Mouse (Mus musculus): Measurements from ENCODE around the gene Dhx34. TPM values are rescaled to one million over a fixed set of nuclear protein-coding genes. Genes with fewer than 3 reads are reported as not detected.

The Dhx34 gene
- total and polyA plus RNA-seq, 2 experiments from 2014 or later: 6.1 to 19.8 TPM

DNA sequence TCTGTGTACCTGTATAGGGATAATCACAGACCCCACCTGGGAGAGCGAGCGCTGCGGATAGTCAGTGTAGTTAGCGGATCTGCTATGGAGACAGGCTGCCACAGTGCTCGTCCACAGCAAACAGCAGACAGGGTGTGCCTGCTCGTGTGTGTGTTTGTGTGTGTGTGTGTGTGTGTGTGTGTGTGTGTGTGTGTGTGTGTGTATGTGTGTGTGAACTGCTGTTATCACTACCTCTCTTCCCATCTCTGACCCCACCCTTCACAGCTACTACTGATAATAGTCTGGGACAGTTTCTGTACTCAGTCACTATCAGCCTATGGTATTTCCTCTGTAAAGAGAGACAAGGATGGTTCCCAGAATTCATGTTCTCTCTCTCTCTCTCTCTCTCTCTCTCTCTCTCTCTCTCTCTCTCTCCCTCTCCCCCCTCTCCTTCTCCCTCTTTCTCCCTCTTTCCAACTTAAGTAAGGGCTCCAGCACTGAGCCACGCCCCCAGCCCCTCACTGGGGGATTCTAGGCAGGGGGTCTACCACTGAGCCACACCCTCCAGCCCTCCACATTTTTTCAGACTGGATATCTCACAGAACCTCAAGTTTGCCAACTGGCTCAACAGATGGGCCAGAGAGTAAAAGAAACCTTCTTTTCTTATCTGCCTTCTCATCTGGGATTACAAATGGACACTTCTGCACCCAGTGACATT, 18.6 kb upstream of the Dhx34 start:
- H3K4me1 ChIP-seq (ENCODE audit: control insufficient read depth, insufficient read depth): 0 out of 2 replicates have a peak, but pooled peaks cover 6% of the 10 kb centered on the region
- no peaks in the 10 kb centered on the region for H3K36me3 ChIP-seq (replicated peaks; ENCODE audit: control insufficient read depth, insufficient read depth, low read length)
- H3K4me2 ChIP-seq (ENCODE audit: low read depth, low read length): no peak overlapping the region
- H3K4me3 ChIP-seq (ENCODE audit: low read depth, low read length): no peak overlapping the region
- 63% methylated on average over 7 of the region's 7 CpGs for WGBS
- ATAC-seq (ENCODE audit: insufficient read depth, low read depth) (no peak), DNase-seq (ENCODE audit: low spot score) (no peak)
- no peaks in the 10 kb centered on the region for H3K27me3 ChIP-seq (ENCODE audit: control insufficient read depth, insufficient read depth, low read length)
- H3K9me3 ChIP-seq (replicated peaks; ENCODE audit: control insufficient read depth, low read length): no peaks in the 10 kb centered on the region
- H3K27ac ChIP-seq (ENCODE audit: low read depth): no peak overlapping the region
- H3K9ac ChIP-seq (replicated peaks; ENCODE audit: low read depth, low read length): no peak overlapping the region
- TF ChIP-seq CTCF (IDR thresholded peaks at IDR 0.05; ENCODE audit: low read depth): no peak

DNA sequence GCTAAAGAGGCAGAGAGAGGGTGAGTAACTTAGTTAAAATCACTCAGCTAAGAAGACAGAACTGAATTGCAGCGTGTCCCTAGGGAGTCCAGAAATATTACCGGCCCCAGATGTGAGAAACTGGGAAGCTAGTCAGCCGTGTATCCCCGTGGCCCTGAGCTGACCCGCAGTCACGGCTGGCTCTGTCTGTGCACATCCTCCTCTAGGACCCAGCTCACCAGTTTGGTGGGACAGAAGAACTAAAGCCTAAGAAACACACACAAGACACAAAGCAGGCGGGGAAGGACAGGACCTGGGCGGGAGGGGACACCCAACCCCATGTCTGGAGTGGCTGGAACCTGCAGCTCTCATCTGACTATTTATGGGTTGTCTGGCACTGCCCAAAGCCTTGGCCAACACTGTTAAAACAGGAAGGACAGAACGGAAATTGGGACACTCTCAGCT, 17.7 kb upstream of the Dhx34 start:
- peak; percentile 54 for ATAC-seq (ENCODE audit: insufficient read depth, low read depth)
- no peak for TF ChIP-seq EP300 (IDR thresholded peaks at IDR 0.05; ENCODE audit: low read depth)
- TF ChIP-seq CTCF (IDR thresholded peaks at IDR 0.05; ENCODE audit: low read depth): no peak
- WGBS: 42% methylated on average over 9 of the region's 9 CpGs
- no peaks in the 10 kb centered on the region for H3K27me3 ChIP-seq (ENCODE audit: control insufficient read depth, insufficient read depth, low read length)
- DNase-seq (ENCODE audit: low spot score): no peak
- no peaks in the 10 kb centered on the region for H3K36me3 ChIP-seq (replicated peaks; ENCODE audit: control insufficient read depth, insufficient read depth, low read length)
- H3K9ac ChIP-seq (replicated peaks; ENCODE audit: low read depth, low read length): no peak overlapping the region
- 0 out of 2 replicates have a peak, but pooled peaks cover 6% of the 10 kb centered on the region for H3K4me1 ChIP-seq (ENCODE audit: control insufficient read depth, insufficient read depth)
- no peak overlapping the region for H3K4me3 ChIP-seq (ENCODE audit: low read depth, low read length)
- H3K4me2 ChIP-seq (ENCODE audit: low read depth, low read length): no peak overlapping the region
- H3K9me3 ChIP-seq (replicated peaks; ENCODE audit: control insufficient read depth, low read length): no peaks in the 10 kb centered on the region
- no peak overlapping the region for H3K27ac ChIP-seq (ENCODE audit: low read depth)

DNA sequence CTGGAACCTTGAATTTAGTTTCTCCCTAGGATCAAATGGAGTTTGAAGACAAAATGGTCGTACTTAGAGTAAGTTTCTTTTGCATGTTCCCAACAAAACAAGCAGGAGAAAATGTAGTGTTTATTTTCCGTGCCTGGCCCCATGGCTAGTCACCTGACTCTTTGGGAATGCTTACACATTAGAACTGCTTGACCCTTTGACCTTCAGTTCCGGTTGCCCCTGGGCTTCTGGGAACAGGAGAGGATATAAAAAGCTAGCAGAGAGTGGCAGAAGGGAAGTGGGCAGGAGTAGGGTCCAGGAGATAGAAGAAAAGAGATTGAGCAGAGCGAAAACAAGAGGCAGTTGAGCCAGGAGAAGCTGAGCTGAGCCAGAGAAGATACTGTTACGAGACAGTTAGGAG, 8.0 kb upstream of the Dhx34 start:
- no peak for DNase-seq (ENCODE audit: low spot score)
- H3K4me1 ChIP-seq (ENCODE audit: control insufficient read depth, insufficient read depth): peaks cover 8% of the 10 kb centered on the region; the same call in 1 of the 2 replicates
- H3K4me3 ChIP-seq (ENCODE audit: low read depth, low read length): no peak overlapping the region
- no peaks in the 10 kb centered on the region for H3K27me3 ChIP-seq (ENCODE audit: control insufficient read depth, insufficient read depth, low read length)
- no peak overlapping the region for H3K9ac ChIP-seq (replicated peaks; ENCODE audit: low read depth, low read length)
- H3K4me2 ChIP-seq (ENCODE audit: low read depth, low read length): no peak overlapping the region
- H3K9me3 ChIP-seq (replicated peaks; ENCODE audit: control insufficient read depth, low read length): peaks cover 6% of the 10 kb centered on the region; the same call in 1 of the 2 replicates
- 35% methylated on average over 5 of the region's 5 CpGs for WGBS
- TF ChIP-seq EP300 (IDR thresholded peaks at IDR 0.05; ENCODE audit: low read depth) (no peak), CTCF (IDR thresholded peaks at IDR 0.05; ENCODE audit: low read depth) (no peak)
- no peak overlapping the region for H3K27ac ChIP-seq (ENCODE audit: low read depth)
- H3K36me3 ChIP-seq (replicated peaks; ENCODE audit: control insufficient read depth, insufficient read depth, low read length): no peaks in the 10 kb centered on the region
- no peak; the same call in 1 of the 2 replicates for ATAC-seq (ENCODE audit: insufficient read depth, low read depth)

DNA sequence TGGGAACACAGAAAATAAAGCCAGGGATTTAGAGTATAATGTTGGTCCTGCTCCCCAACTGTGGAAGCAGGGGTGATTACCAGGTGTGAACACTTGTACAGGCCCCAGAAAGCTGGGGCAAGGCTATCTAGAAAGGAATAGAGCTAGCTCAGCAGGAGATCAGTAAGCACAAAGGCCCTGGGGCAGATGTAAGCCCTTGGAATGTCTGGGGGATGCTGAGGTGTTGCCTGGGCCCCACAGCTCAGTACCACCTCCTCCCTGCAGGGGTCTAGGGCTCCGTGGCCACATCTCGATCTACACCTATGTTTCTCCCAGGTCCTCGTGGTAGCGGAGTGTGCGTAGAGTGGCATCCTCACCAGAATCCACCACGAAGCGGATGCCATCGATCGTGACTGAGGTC, 7.9 kb downstream of the Dhx34 start:
- H3K9me3 ChIP-seq (replicated peaks; ENCODE audit: control insufficient read depth, low read length): no peaks in the 10 kb centered on the region
- peaks cover 82% of the 10 kb centered on the region for H3K36me3 ChIP-seq (replicated peaks; ENCODE audit: control insufficient read depth, insufficient read depth, low read length)
- WGBS: 94% methylated on average over 9 of the region's 9 CpGs
- no peaks in the 10 kb centered on the region for H3K4me1 ChIP-seq (ENCODE audit: control insufficient read depth, insufficient read depth)
- H3K4me2 ChIP-seq (ENCODE audit: low read depth, low read length): no peak overlapping the region
- no peaks in the 10 kb centered on the region for H3K27me3 ChIP-seq (ENCODE audit: control insufficient read depth, insufficient read depth, low read length)
- DNase-seq (ENCODE audit: low spot score) (no peak), ATAC-seq (ENCODE audit: insufficient read depth, low read depth) (no peak)
- H3K27ac ChIP-seq (ENCODE audit: low read depth): no peak overlapping the region
- no peak overlapping the region for H3K9ac ChIP-seq (replicated peaks; ENCODE audit: low read depth, low read length)
- no peak for TF ChIP-seq EP300 (IDR thresholded peaks at IDR 0.05; ENCODE audit: low read depth)
- TF ChIP-seq CTCF (IDR thresholded peaks at IDR 0.05; ENCODE audit: low read depth): no peak
- H3K4me3 ChIP-seq (ENCODE audit: low read depth, low read length): no peak overlapping the region

DNA sequence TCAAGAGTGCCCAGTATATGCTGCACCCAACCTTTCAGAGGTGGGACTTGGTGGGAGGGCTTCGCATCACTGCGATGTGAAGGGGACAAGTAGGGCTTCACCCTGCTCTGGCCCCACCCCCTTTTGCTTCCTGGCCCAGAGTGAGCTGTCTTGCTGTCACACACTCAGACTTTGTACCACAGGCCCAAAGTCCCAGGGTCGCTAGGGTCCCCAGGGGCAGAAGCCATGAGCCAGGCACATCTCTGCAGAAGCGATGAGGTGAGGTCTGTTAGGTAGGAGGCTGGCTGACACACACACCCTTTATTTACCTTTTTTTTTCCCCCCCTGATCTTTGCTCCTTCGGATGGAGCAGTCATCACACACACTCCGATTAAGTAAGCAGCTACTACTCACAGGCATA, 8.6 kb downstream of the Dhx34 start:
- Histone ChIP-seq H3K27me3 (ENCODE audit: control insufficient read depth, insufficient read depth, low read length) (no peaks in the 10 kb centered on the region), H3K9me3 (replicated peaks; ENCODE audit: control insufficient read depth, low read length) (no peaks in the 10 kb centered on the region), H3K27ac (ENCODE audit: low read depth) (no peak overlapping the region), H3K4me3 (ENCODE audit: low read depth, low read length) (no peak overlapping the region), H3K4me1 (ENCODE audit: control insufficient read depth, insufficient read depth) (no peaks in the 10 kb centered on the region), H3K9ac (replicated peaks; ENCODE audit: low read depth, low read length) (no peak overlapping the region), H3K4me2 (ENCODE audit: low read depth, low read length) (no peak overlapping the region), H3K36me3 (replicated peaks; ENCODE audit: control insufficient read depth, insufficient read depth, low read length) (peaks cover 78% of the 10 kb centered on the region)
- ATAC-seq (ENCODE audit: insufficient read depth, low read depth) (no peak), DNase-seq (ENCODE audit: low spot score) (no peak)
- no peak for TF ChIP-seq EP300 (IDR thresholded peaks at IDR 0.05; ENCODE audit: low read depth)
- TF ChIP-seq CTCF (IDR thresholded peaks at IDR 0.05; ENCODE audit: low read depth): no peak
- WGBS: 91% methylated on average over 6 of the region's 6 CpGs
